Mouse (Mus musculus): ENCODE results near the gene Tmem40.
A peak's percentile ranks its signal among the peaks of the same experiment; 100 is the strongest.

Gene Tmem40

DNA sequence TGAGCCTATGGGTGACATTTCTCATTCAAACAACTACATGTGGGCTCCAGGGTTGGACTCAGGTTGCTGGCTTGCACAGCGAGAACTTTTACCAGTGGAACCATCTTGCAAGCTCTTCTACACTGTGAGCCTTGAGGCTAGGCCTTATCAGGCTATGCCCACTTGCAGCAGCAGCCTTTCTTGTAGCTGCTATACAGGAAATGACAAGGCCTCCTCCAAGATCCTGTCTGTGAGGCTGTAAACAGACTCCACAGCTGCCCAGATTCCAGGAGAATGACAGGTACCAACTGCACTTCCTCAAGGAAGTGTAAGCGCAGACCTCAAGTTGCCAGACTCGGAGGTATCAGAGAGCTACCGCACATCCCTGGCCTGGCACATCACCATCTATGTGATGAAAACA, 6.0 kb upstream of the Tmem40 start:
- DNase-seq: no peak

DNA sequence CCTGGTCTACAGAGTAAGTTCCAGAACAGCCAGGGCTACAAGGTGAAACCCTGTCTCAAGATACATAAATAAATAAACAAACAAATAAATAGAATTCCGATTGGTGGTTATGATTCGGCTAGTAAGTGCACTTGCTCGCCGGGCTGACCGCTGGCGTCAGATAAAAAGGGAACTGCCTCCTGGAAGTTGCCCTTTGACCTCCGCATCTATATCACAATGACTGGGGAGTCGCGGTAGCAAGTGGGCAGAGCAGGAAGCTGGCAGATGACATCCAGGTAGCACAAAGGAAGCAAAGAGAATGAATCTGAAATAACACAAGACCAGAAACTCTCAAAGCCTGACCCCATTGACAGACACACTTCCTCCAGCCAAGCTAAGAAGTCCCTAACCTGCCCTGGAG, 5.1 kb upstream of the Tmem40 start:
- no peak for DNase-seq

- no peak for DNase-seq
Measured at GRCm38 (mm10) chr6:115764179-115764578, 2.0 kb upstream of the Tmem40 start.

- DNase-seq: no peak
Measured at GRCm38 (mm10) chr6:115760982-115761381, 1.2 kb downstream of the Tmem40 start.

DNA sequence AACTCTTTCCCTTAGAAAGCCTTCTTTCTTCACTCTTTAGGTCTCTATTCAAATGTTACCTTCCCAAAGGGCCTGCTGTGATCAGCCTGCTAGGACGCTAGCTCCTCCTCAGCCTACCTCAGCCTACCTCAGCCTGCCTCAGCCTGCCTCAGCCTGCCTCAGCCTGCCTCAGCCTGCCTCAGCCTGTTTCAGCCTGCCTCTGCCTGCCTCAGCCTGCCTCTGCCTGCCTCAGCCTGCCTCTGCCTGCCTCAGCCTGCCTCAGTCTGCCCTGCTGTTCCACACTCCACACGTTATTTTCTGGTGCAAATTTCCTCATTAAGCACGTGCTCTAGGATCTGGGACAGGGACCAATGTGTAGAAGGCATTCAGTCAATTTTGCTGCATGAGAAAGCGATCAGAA, 2.1 kb downstream of the Tmem40 start:
- no peak for DNase-seq

DNA sequence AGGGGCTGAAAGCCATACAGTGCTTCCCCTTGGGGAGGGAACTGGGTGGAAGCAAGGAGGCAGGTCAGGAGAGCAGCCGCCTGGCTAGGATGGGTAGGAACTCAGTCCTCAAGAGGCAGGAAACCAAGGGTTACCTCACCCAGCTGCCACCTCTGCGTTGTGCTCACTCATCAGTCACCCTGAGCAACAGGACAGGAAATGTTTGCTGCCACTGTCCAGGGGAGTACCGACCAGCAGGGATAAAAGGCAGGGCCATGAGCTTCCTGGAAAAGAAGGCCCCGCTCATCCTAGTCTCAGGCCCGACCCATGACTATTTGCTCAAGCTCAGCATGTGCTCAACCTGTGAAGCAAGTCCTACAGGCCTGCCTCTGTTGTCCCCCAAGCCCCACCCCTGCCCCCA, 2.7 kb downstream of the Tmem40 start:
- DNase-seq: no peak

- DNase-seq: no peak
Measured at GRCm38 (mm10) chr6:115758981-115759435, 3.2 kb downstream of the Tmem40 start.

DNA sequence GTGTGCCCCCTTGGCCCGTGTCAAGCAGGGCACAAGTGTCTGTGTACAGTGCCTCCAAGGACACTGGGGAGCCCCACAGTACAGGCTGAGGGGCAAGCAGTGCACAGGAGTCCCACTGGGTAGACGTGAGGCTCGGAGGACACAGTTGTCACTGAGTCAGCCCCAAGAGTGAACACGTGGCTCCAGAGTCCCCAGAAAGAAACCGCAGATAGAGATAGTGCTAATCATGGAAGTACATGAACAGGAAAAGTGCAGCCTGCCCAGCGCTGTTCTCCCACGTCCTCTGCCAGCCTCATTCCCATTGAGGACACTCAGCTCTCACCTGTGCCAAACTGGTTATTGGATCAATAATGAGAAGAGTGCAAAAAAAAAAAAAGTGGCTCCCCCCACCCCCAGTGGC, 6.7 kb downstream of the Tmem40 start:
- no peak for DNase-seq

- no peak for DNase-seq
Measured at GRCm38 (mm10) chr6:115746326-115746725, 15.9 kb downstream of the Tmem40 start.

- DNase-seq: no peak
Measured at GRCm38 (mm10) chr6:115743569-115743968, 18.6 kb downstream of the Tmem40 start.

GRCm38 (mm10) chr6:115739056-115739455, 23.2 kb downstream of the Tmem40 start:
- DNase-seq: no peak

- DNase-seq: peak in 1 of 2 experiments; percentile 8
Measured at GRCm38 (mm10) chr6:115734909-115735308, 27.3 kb downstream of the Tmem40 start.

DNA sequence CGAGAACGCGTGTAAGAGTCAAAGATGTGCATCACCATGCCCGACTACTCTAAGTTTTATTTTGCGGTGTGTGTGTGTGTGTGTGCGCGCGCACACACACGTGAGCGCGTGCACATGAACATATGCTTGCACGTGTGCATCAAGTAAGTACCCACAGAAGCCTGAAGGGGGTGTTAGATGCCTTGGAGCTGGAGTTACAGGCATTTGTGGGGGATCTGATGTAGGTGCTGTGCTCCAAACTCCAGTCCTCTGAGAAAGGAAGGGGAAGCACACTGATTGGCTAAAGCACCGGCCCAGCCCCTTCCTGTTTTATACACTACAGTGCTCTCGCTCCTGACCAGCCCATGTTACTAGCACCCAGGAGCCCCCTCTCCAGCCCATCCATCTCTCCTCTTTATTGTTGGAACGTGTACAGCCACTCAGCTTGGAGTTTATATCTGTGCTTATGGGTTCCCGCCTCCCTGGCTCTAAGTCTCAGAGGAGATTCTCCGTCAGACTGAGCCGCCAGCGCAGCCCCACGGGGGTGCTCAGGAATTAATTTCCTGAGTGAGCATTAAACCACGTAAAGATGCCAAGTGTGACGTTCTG, 29.8 kb downstream of the Tmem40 start:
- no peak for DNase-seq

DNA sequence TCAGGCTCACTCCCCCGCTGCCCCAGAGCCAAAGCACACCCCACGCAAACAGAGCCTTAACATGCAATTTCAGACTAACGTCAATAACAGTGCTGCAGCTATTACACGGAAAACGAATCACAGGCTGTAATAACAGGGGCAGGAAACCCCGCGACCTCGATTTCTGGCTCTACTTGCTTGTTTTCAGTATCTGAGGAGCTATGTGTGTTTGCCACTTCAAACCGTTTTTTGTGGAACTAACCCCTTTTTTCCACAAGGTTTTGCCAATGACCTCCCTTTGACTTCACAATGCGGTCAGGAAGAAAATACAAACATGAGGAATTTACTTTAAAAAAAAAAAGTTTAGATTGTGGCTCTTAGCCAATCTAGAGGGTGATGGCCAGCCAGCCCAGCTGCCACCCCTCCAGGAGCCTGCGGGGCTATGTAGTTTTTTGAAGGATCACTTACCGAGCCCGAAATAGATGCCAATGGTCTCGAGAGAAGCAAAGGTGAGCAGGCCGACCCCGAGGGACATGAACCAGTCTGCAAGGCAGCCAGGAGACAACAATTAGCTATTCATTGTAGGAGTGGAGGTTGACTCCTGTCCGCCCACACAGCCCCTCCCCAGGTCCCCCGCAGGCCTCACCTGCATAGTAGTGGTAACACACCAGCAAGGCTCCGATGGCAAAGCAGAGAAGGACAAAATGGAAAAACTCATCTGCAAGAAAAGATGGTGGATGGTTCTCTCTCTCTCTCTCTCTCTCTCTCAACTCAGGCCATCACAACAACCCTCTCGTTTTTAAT, 31.5 kb downstream of the Tmem40 start:
- DNase-seq: no peak

DNA sequence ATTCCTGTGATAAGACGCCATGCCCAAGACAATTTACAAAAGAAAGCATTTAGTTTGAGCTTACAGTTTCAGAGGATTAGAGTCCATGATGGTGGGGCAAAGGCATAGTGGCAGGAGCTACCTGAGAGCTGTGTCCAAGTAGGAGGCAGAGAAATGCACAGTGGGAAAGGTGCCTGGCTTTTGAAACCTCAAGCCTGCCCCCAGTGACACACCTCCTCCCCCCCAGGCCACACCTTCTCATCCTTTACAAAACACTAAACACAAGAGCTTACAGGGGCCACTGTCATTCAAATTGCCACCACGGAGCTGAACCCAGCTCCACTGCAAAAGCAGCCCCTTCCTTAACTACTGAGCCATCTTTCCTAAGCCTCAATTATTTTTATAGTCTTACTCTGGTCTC, 34.6 kb downstream of the Tmem40 start:
- no peak for DNase-seq

DNA sequence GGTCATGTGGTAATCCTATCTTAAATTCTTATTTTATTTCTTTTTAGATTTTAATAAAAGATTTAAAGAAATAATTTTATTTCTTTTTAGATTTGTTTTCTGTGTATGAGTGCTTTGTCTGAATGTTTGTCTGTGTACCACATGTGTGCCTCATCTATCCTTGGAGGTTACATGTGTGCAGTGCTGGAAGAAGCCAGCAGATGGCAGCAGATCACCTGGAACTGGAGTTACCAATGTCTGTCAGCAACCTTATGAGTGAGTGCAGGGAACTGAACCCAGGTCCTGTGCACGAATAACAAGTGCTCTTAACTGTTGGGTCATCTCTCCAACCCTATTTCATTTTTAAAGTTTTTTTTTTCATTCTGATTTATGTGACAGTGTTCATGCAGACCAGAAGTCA, 35.1 kb downstream of the Tmem40 start:
- DNase-seq: peak; percentile 49

- DNase-seq: no peak
Measured at GRCm38 (mm10) chr6:115722246-115722645, 40.0 kb downstream of the Tmem40 start.

DNA sequence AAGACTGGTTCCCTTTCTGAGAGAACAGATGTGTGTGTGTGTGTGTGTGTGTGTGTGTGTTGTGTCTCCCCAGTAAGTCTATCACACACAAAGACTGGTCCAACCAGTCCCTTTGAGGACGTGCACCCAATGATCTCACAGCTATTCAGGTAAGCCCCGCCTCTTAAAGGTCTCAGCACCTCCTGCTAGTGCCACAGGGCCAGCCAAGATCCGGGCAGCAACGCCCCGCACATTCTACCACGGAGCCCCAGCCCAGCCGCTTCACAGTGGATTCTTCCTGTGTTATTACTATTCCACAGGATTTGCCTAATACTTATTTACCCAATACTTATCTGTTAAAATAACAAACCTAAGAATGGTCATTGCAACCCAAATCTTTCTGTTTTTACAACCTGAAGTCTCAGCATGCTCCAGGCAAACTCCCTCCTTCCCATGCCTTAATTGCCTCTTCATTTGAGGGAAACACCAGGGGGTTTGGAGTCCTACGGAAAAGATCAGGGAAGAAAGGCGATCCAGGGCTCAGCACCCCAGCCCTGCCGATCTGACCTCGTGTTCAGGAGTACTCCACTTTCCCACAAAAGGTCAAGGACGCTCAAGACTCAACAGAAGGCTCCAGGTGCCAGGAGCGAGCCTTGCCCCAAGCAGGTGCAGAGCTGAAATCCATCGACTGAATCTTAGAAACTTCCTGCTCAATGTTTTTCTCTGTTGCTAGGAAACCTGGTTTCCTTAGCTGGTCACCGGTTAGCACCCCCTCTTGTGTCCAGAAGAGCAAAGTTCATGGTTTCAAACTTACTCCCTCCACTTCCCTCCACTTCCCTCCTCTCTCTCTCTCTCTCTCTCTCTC, 44.3 kb downstream of the Tmem40 start:
- no peak for DNase-seq

DNA sequence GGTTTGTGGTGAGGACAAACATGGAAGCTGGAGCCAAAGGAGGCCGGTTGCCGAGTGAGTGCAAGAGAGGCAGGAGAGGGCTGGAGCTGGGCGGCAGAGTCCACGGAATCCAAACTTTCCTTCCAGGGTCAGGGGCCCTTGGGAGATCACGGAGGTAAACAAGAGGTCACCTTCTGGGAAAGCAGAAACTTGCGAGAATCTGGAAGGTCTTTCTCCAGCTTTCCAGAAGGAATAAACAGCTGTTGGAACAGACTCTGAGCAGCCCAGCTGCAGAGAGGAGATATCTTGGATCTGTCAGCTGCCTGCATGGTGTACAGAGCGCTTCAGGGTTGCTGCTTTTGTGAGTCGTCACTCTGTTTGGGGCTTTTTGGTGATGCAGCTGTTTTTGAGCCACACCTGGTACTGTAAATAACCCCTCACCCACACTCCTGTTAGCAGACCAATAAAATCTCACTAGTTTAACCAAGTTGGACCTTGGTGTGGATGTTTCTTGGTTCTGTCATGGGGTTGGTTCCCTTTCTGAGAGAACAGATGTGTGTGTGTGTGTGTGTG, 45.0 kb downstream of the Tmem40 start:
- no peak for DNase-seq

DNA sequence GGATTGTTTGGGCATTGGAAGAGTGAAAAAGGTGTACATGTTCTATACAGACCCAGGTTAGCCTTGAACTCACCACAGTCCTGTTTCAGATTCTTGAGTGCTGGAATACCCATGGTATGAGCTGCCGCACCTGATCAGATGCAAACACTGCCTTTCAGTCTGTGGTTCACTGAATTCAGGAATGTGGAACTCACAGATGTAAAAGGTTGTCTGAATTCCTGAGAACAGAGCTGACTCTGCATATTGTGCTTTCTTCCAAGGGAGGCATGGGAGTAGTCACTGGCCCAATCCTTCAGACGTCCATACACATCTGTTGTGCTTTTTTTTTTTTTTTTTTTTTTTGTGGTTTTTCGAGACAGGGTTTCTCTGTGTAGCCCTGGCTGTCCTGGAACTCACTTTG, 50.9 kb downstream of the Tmem40 start:
- no peak for DNase-seq

DNA sequence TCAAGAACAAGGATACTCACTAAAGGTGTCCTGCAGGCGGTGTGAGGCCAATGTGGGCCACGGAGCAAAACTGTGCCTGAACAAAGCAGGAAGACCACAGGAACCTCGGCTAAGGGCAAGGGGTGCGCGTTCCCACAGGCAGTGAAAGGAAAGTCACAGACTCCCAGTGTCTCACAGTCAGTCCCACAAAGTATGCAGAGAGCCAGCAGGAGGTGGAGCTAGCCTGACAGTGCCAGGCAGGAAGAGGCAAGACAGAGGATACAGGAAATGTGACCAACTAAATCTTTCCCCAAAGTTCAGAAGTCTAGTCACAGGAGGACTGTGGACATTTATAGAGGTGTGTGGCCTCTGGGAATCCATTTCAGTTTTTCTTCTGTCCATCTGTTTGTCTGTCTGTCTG, 59.3 kb downstream of the Tmem40 start:
- DNase-seq: no peak

DNA sequence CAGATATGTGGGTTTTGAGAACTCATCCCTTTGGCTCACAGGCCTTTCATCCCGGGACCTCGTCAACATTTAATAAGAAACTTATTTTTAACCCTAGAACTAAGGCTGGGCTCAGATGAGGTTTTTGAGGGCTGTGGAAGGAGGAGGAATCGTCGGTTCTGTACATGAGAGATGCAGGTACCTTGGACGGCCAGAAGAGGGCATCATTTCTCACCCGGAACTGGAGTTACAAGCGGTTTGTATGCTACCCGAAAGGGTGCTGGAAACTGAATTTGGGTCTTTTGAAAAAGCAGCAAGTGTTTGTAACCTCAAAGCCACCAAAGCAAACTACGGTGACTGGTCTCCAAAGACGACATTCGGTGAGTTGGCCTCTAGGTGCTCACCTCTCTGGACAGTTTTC, 60.9 kb downstream of the Tmem40 start:
- DNase-seq: no peak

- no peak for DNase-seq
Measured at GRCm38 (mm10) chr6:115700778-115701177, 61.4 kb downstream of the Tmem40 start.

Measured in cerebellum, postnatal 36 days (tissue).